ENCODE assay signal across 11 mouse cellular contexts in the genomic region with DNA sequence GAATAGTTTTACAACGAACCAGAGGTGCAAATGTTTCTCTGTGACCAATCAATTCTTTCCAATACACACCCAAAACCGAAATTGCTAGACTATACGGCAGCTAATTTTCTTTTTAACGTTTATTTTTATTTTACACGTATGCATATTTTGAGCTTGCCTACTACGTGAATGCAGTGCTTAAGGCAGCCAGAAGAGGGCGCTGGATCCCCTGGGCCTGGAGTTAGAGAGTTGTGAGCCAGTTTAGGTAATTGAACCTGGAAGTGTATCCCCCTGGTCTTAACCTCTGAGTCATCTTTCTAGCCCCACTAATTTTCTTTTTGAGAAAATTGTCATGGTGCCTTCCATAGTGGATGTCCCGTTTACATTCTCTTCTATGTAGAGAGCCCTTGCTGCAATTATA.
DNase-seq lines count a peak whose midpoint lies in the region; ATAC-seq and TF ChIP-seq lines count a peak whose summit lies in the region.
"Had no signal": no experiment of that assay in that cellular context is flagged by ENCODE, and none has a peak within 500 bp of the region (broad histone marks: within the 10 kb centered on the region; RNA-seq: fewer than 3 reads in every experiment).

No protein-coding gene starts in this region.

- ATAC-seq in heart, postnatal 0 days (ENCODE audit: insufficient read depth, low read depth): no peak

- WGBS in heart, postnatal 0 days: 80% methylated on average over 8 of the region's 8 CpGs

- no peak for DNase-seq in heart, postnatal 0 days (ENCODE audit: low spot score)
- no peak for DNase-seq in heart, adult 8-10 months (ENCODE audit: low spot score)
- peak; percentile 25 for DNase-seq in 3T3-L1 (ENCODE audit: low read depth, low spot score)
- DNase-seq in MN1 (ENCODE audit: low spot score): no peak
- DNase-seq in right cerebral cortex, postnatal 25 days: no peak
- DNase-seq in adipocyte (ENCODE audit: low spot score): no peak
- DNase-seq: retina, postnatal 1 day had no signal

- TF ChIP-seq CTCF in heart, postnatal 0 days (IDR thresholded peaks at IDR 0.05; ENCODE audit: low read depth): peak; percentile 42
- TF ChIP-seq CTCF in ES-Bruce4 (IDR thresholded peaks at IDR 0.05; ENCODE audit: low read depth, low read length): peak; percentile 81
- TF ChIP-seq CTCF in cortical plate, adult 2 months (IDR thresholded peaks at IDR 0.05; ENCODE audit: extremely low read depth, insufficient read depth, low read length): peak; percentile 42; the same call in 1 of the 2 replicates

- no peak overlapping the region for H3K4me3 ChIP-seq in heart, postnatal 0 days (ENCODE audit: low read depth, low read length)
- no peak overlapping the region for H3K4me3 ChIP-seq in ES-Bruce4 (ENCODE audit: low read depth, low read length)
- H3K4me3 ChIP-seq in cortical plate, adult 2 months (ENCODE audit: insufficient read depth, low read length): no peak overlapping the region
- H3K4me3 ChIP-seq: embryonic facial prominence, embryonic 13.5 days; liver, embryonic 15.5 days had no signal

- H3K27ac ChIP-seq in heart, postnatal 0 days (ENCODE audit: low read depth): no peak overlapping the region
- H3K27ac ChIP-seq in ES-Bruce4 (ENCODE audit: insufficient read depth, low read length): no peak overlapping the region
- H3K27ac ChIP-seq in cortical plate, adult 2 months (ENCODE audit: insufficient read depth, low read length): no peak overlapping the region
- H3K27ac ChIP-seq: embryonic facial prominence, embryonic 13.5 days; liver, embryonic 15.5 days had no signal

- H3K4me1 ChIP-seq in heart, postnatal 0 days (ENCODE audit: control insufficient read depth, insufficient read depth): no peaks in the 10 kb centered on the region
- no peaks in the 10 kb centered on the region for H3K4me1 ChIP-seq in ES-Bruce4 (ENCODE audit: control insufficient read depth, insufficient read depth, low read length)
- no peaks in the 10 kb centered on the region for H3K4me1 ChIP-seq in cortical plate, adult 2 months (ENCODE audit: control insufficient read depth, insufficient read depth, low read length)
- H3K4me1 ChIP-seq: embryonic facial prominence, embryonic 13.5 days; liver, embryonic 15.5 days had no signal

- H3K9ac ChIP-seq in heart, postnatal 0 days (replicated peaks; ENCODE audit: low read depth, low read length): no peak overlapping the region
- H3K9ac ChIP-seq in ES-Bruce4 (ENCODE audit: low read depth, poor library complexity, severe bottlenecking): no peak overlapping the region
- H3K9ac ChIP-seq: embryonic facial prominence, embryonic 13.5 days; liver, embryonic 15.5 days had no signal

- no peak for TF ChIP-seq POLR2A in ES-Bruce4 (IDR thresholded peaks at IDR 0.05; ENCODE audit: insufficient read depth, low read length)
- no peak for TF ChIP-seq POLR2A in cortical plate, adult 2 months (IDR thresholded peaks at IDR 0.05; ENCODE audit: extremely low read depth, insufficient read depth, low read length)

- H3K9me3 ChIP-seq in heart, postnatal 0 days (replicated peaks; ENCODE audit: control insufficient read depth, low read length): no peaks in the 10 kb centered on the region
- no peaks in the 10 kb centered on the region for H3K9me3 ChIP-seq in ES-Bruce4 (replicated peaks; ENCODE audit: control insufficient read depth, insufficient read depth, low read length, poor library complexity, severe bottlenecking)
- H3K9me3 ChIP-seq: embryonic facial prominence, embryonic 13.5 days; liver, embryonic 15.5 days had no signal

- H3K36me3 ChIP-seq in heart, postnatal 0 days (replicated peaks; ENCODE audit: control insufficient read depth, insufficient read depth, low read length): no peaks in the 10 kb centered on the region
- no peaks in the 10 kb centered on the region for H3K36me3 ChIP-seq in ES-Bruce4 (ENCODE audit: control insufficient read depth, insufficient read depth, low read length, poor library complexity, severe bottlenecking)
- H3K36me3 ChIP-seq: embryonic facial prominence, embryonic 13.5 days; liver, embryonic 15.5 days had no signal

- no peaks in the 10 kb centered on the region for H3K27me3 ChIP-seq in heart, postnatal 0 days (ENCODE audit: control insufficient read depth, insufficient read depth, low read length)
- no peaks in the 10 kb centered on the region for H3K27me3 ChIP-seq in ES-Bruce4 (ENCODE audit: control insufficient read depth, insufficient read depth, low read length, poor library complexity, severe bottlenecking)
- H3K27me3 ChIP-seq: embryonic facial prominence, embryonic 13.5 days; liver, embryonic 15.5 days had no signal

- no peak for TF ChIP-seq EP300 in heart, postnatal 0 days (IDR thresholded peaks at IDR 0.05; ENCODE audit: low read depth)
- TF ChIP-seq EP300 in ES-Bruce4 (IDR thresholded peaks at IDR 0.05; ENCODE audit: insufficient read depth, low read depth, low read length): no peak

- H3K4me2 ChIP-seq in heart, postnatal 0 days (ENCODE audit: low read depth, low read length): no peak overlapping the region
- H3K4me2 ChIP-seq: embryonic facial prominence, embryonic 13.5 days; liver, embryonic 15.5 days had no signal
